8 mouse cellular contexts compared by ENCODE assay signal in the genomic region with DNA sequence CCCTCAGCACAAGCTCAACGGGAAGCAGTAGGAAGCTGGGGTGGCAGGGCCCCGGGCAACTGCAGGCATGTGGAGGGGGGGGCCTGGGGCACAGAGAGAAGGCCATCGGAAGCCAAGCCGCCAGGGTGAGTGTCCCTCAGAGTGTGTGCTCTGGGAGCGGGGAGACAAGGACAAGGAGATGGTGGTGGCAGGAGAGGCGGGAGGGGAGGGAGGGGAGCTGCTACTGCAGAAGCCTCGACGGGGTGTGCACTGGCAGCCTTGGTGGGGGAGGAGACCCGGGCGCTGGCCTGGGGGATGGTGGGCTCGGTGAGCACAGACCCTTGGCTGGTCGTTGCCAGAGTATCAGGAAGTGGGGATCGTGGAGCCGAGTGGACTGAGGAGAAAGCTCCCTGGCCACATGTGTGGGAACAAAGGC. TPM values are rescaled to one million over a fixed set of nuclear protein-coding genes. Genes with fewer than 3 reads are reported as not detected.
DNase-seq lines count a peak whose midpoint lies in the region; ATAC-seq and TF ChIP-seq lines count a peak whose summit lies in the region.

No protein-coding gene starts in this region.

- peak overlapping the region; percentile 99 for H3K9ac ChIP-seq in forebrain, postnatal 0 days
- peak overlapping the region; percentile 95 for H3K9ac ChIP-seq in midbrain, embryonic 16.5 days (ENCODE audit: low read depth, low read length)

- TF ChIP-seq CTCF in layer of hippocampus, adult 2 months (conservative IDR thresholded peaks at IDR 0.05) = no peak
- TF ChIP-seq CTCF in forebrain, postnatal 0 days (IDR thresholded peaks at IDR 0.05; ENCODE audit: low read depth) = no peak

- peak; percentile 50 for ATAC-seq in forebrain, postnatal 0 days
- peak; percentile 41 for ATAC-seq in midbrain, embryonic 16.5 days
- no peak for ATAC-seq in CD4-positive, CD25-positive, alpha-beta regulatory T cell, adult 4 months
- no peak for ATAC-seq in megakaryocyte, adult 5-6 weeks (ENCODE audit: poor library complexity, severe bottlenecking)

- no peaks in the 10 kb centered on the region for H3K9me3 ChIP-seq in forebrain, postnatal 0 days (ENCODE audit: low read length)
- no peaks in the 10 kb centered on the region for H3K9me3 ChIP-seq in midbrain, embryonic 16.5 days (replicated peaks; ENCODE audit: control insufficient read depth, low read length, poor library complexity, severe bottlenecking)

- H3K4me2 ChIP-seq in forebrain, postnatal 0 days (ENCODE audit: low read depth) = peak overlapping the region; percentile 92
- H3K4me2 ChIP-seq in midbrain, embryonic 16.5 days (ENCODE audit: low read length) = peak overlapping the region; percentile 99

- H3K27ac ChIP-seq in layer of hippocampus, adult 2 months = peak overlapping the region; percentile 99
- H3K27ac ChIP-seq in forebrain, postnatal 0 days (ENCODE audit: low read depth, low read length) = peak overlapping the region; percentile 98
- H3K27ac ChIP-seq in midbrain, embryonic 16.5 days (ENCODE audit: low read length) = peak overlapping the region; percentile 97

- DNase-seq in layer of hippocampus, adult 2 months (ENCODE audit: low spot score in 2 of 2) = no peak
- no peak for DNase-seq in layer of hippocampus, adult 11-12 months (ENCODE audit: low spot score)
- DNase-seq in cerebellum, adult 9-11 months = peak; percentile 80
- peak; percentile 77 for DNase-seq in forebrain, postnatal 0 days
- no peak for DNase-seq in gastrocnemius, adult 8-10 months (ENCODE audit: low spot score in 2 of 2)

- H3K4me1 ChIP-seq in forebrain, postnatal 0 days (ENCODE audit: insufficient read depth) = peaks cover 22% of the 10 kb centered on the region
- peaks cover 59% of the 10 kb centered on the region for H3K4me1 ChIP-seq in midbrain, embryonic 16.5 days (ENCODE audit: control insufficient read depth, insufficient read depth, low read length)

- peak overlapping the region; percentile 78 for H3K4me3 ChIP-seq in layer of hippocampus, adult 2 months
- H3K4me3 ChIP-seq in forebrain, postnatal 0 days (ENCODE audit: low read depth, low read length) = peak overlapping the region; percentile 90
- peak overlapping the region; percentile 68 for H3K4me3 ChIP-seq in midbrain, embryonic 16.5 days (ENCODE audit: low read depth, low read length)

- H3K27me3 ChIP-seq in forebrain, postnatal 0 days (ENCODE audit: insufficient read depth, low read length) = no peaks in the 10 kb centered on the region
- no peaks in the 10 kb centered on the region for H3K27me3 ChIP-seq in midbrain, embryonic 16.5 days (ENCODE audit: control insufficient read depth, insufficient read depth, low read depth, low read length)

- peaks cover 28% of the 10 kb centered on the region for H3K36me3 ChIP-seq in forebrain, postnatal 0 days (ENCODE audit: insufficient read depth)
- peaks cover 14% of the 10 kb centered on the region; the same call in 1 of the 2 replicates for H3K36me3 ChIP-seq in midbrain, embryonic 16.5 days (ENCODE audit: control insufficient read depth, insufficient read depth, low read length)

- 2% methylated on average over 13 of the region's 14 CpGs for WGBS in forebrain, postnatal 0 days
- WGBS in midbrain, embryonic 16.5 days = 0% methylated on average over 12 of the region's 14 CpGs

RNA-seq across cellular contexts. Expression of a gene that starts 13.6 kb away (rescaled TPM):
- total RNA-seq in layer of hippocampus, adult 2 months (2021) = 100 to 1,000 TPM; 318 to 334 TPM
- total RNA-seq in forebrain, postnatal 0 days (2014; rRNA removed) = 347 and 391 TPM in 2 replicates
- 19.5 and 22.2 TPM in 2 replicates for polyA plus RNA-seq in forebrain, postnatal 0 days (2015; fragmentation: Nextera tagmentation; extraction: Ambion mirVana)
- polyA plus RNA-seq in midbrain, embryonic 16.5 days (2015; fragmentation: Nextera tagmentation; extraction: Ambion mirVana) = 14.3 and 15.9 TPM in 2 replicates
- total RNA-seq in gastrocnemius, adult 8-10 months (2022) = under 1 TPM; 0.10 to 0.27 (median 0.11) TPM
- not detected for polyA plus RNA-seq in CD4-positive, CD25-positive, alpha-beta regulatory T cell, adult 4 months (2017; shearing (Covaris generic))
- total RNA-seq in megakaryocyte, adult 5-6 weeks (2015) = not detected in 2 replicates
- not detected in 2 replicates for total RNA-seq in megakaryocyte, adult 5-6 weeks (2017)

RNA-seq across cellular contexts. Expression of a gene that starts 22.8 kb away (rescaled TPM):
- 10 to 100 TPM; 12.2 to 18.1 TPM for total RNA-seq in layer of hippocampus, adult 2 months (2021)
- 4.4 and 20.3 TPM in 2 replicates for total RNA-seq in forebrain, postnatal 0 days (2014; rRNA removed)
- 1.6 and 2.2 TPM in 2 replicates for polyA plus RNA-seq in forebrain, postnatal 0 days (2015; fragmentation: Nextera tagmentation; extraction: Ambion mirVana)
- 3.9 and 4.2 TPM in 2 replicates for polyA plus RNA-seq in midbrain, embryonic 16.5 days (2015; fragmentation: Nextera tagmentation; extraction: Ambion mirVana)
- under 1 TPM in 1 of 4 experiments, not detected in 3; 0.29 TPM for total RNA-seq in gastrocnemius, adult 8-10 months (2022)
- polyA plus RNA-seq in CD4-positive, CD25-positive, alpha-beta regulatory T cell, adult 4 months (2017; shearing (Covaris generic)) = under 1 TPM in 1 of 2 experiments, not detected in 1; 0.73 TPM
- total RNA-seq in megakaryocyte, adult 5-6 weeks (2015) = not detected in 2 replicates
- not detected in 2 replicates for total RNA-seq in megakaryocyte, adult 5-6 weeks (2017)

RNA-seq across cellular contexts. Expression of a gene that starts 25.4 kb away (rescaled TPM):
- 10 to 100 TPM; 91.3 to 92.0 TPM for total RNA-seq in layer of hippocampus, adult 2 months (2021)
- 27.6 and 39.3 TPM in 2 replicates for total RNA-seq in forebrain, postnatal 0 days (2014; rRNA removed)
- polyA plus RNA-seq in forebrain, postnatal 0 days (2015; fragmentation: Nextera tagmentation; extraction: Ambion mirVana) = 28.6 and 31.7 TPM in 2 replicates
- 39.5 and 39.6 TPM in 2 replicates for polyA plus RNA-seq in midbrain, embryonic 16.5 days (2015; fragmentation: Nextera tagmentation; extraction: Ambion mirVana)
- 10 to 100 TPM; 48.9 to 66.1 (median 56.3) TPM for total RNA-seq in gastrocnemius, adult 8-10 months (2022)
- polyA plus RNA-seq in CD4-positive, CD25-positive, alpha-beta regulatory T cell, adult 4 months (2017; shearing (Covaris generic)) = 10 to 100 TPM; 54.9 to 76.4 TPM
- total RNA-seq in megakaryocyte, adult 5-6 weeks (2015) = 18.2 and 20.3 TPM in 2 replicates
- total RNA-seq in megakaryocyte, adult 5-6 weeks (2017) = 12.5 and 14.0 TPM in 2 replicates

RNA-seq across cellular contexts. Expression of a gene that starts 53.9 kb away (rescaled TPM):
- total RNA-seq in layer of hippocampus, adult 2 months (2021) = 100 to 1,000 TPM; 210 to 220 TPM
- total RNA-seq in forebrain, postnatal 0 days (2014; rRNA removed) = 212 and 238 TPM in 2 replicates
- polyA plus RNA-seq in forebrain, postnatal 0 days (2015; fragmentation: Nextera tagmentation; extraction: Ambion mirVana) = 168 and 171 TPM in 2 replicates
- polyA plus RNA-seq in midbrain, embryonic 16.5 days (2015; fragmentation: Nextera tagmentation; extraction: Ambion mirVana) = 121 and 137 TPM in 2 replicates
- total RNA-seq in gastrocnemius, adult 8-10 months (2022) = 10 to 100 TPM; 48.6 to 53.7 (median 51.8) TPM
- 10 to 100 TPM; 15.2 to 16.1 TPM for polyA plus RNA-seq in CD4-positive, CD25-positive, alpha-beta regulatory T cell, adult 4 months (2017; shearing (Covaris generic))
- total RNA-seq in megakaryocyte, adult 5-6 weeks (2015) = 42.4 and 47.4 TPM in 2 replicates
- 23.1 and 27.4 TPM in 2 replicates for total RNA-seq in megakaryocyte, adult 5-6 weeks (2017)

RNA-seq across cellular contexts. Expression of a gene that starts 54.0 kb away (rescaled TPM):
- total RNA-seq in layer of hippocampus, adult 2 months (2021) = 10 to 100 TPM; 19.3 to 23.4 TPM
- 21.1 and 22.0 TPM in 2 replicates for total RNA-seq in forebrain, postnatal 0 days (2014; rRNA removed)
- polyA plus RNA-seq in forebrain, postnatal 0 days (2015; fragmentation: Nextera tagmentation; extraction: Ambion mirVana) = 23.1 and 27.2 TPM in 2 replicates
- 24.2 and 29.8 TPM in 2 replicates for polyA plus RNA-seq in midbrain, embryonic 16.5 days (2015; fragmentation: Nextera tagmentation; extraction: Ambion mirVana)
- total RNA-seq in gastrocnemius, adult 8-10 months (2022) = 1 to 10 TPM; 3.4 to 5.4 (median 4.4) TPM
- 1 to 10 TPM; 3.9 to 5.4 TPM for polyA plus RNA-seq in CD4-positive, CD25-positive, alpha-beta regulatory T cell, adult 4 months (2017; shearing (Covaris generic))
- 1.7 and 2.0 TPM in 2 replicates for total RNA-seq in megakaryocyte, adult 5-6 weeks (2015)
- total RNA-seq in megakaryocyte, adult 5-6 weeks (2017) = 0.12 TPM in 1 of 2 replicates, not detected in the other

Comparison
In these comparisons a context has a peak if more than half of its experiments do, and no peak if none do; other contexts are left out.
1. DNase-seq: peak in cerebellum, adult 9-11 months (single experiment) and forebrain, postnatal 0 days (single experiment); none in layer of hippocampus, adult 2 months (0 of 2), layer of hippocampus, adult 11-12 months (single experiment) and gastrocnemius, adult 8-10 months (0 of 2).
2. ATAC-seq: peak in forebrain, postnatal 0 days (single experiment) and midbrain, embryonic 16.5 days (single experiment); none in CD4-positive, CD25-positive, alpha-beta regulatory T cell, adult 4 months (single experiment) and megakaryocyte, adult 5-6 weeks (single experiment).
3. RNA of a gene that starts 13.6 kb away (total RNA-seq): 347 to 391 TPM in forebrain, postnatal 0 days and 318 to 334 TPM in layer of hippocampus, adult 2 months; 0.10 to 0.27 TPM in gastrocnemius, adult 8-10 months and not detected in megakaryocyte, adult 5-6 weeks; every median in the first group is over 100 times any median in the second.
4. Peak in every context shown above with its lines, with median percentiles within 50 percentile points of each other: H3K27ac ChIP-seq and H3K4me3 ChIP-seq.